Mouse (Mus musculus): ENCODE data around the gene Cdk8.

- TF ChIP-seq CTCF (IDR thresholded peaks at IDR 0.05; ENCODE audit: control insufficient read depth, insufficient read depth, insufficient read length), result no peak
- TF ChIP-seq MYOD1 (IDR thresholded peaks at IDR 0.05; ENCODE audit: control insufficient read depth, insufficient read length, low read depth), result no peak
- TF ChIP-seq USF1 (IDR thresholded peaks at IDR 0.05; ENCODE audit: low read depth), result no peak
- TF ChIP-seq MAX (IDR thresholded peaks at IDR 0.05), result no peak
Observed at GRCm38 (mm10) chr5:146190501-146191269, 40.3 kb upstream of the Cdk8 start.

All from C2C12 (cell line).